Mouse (Mus musculus): Measurements from ENCODE around the gene Bad.
A peak's percentile ranks its signal among the peaks of the same experiment; 100 is the strongest.
"Not testable (repeated sequence)": the region's sequence is repeated elsewhere in the genome, so short reads cannot be mapped to it uniquely, and the experiment has no call there.

Bad gene

DNA sequence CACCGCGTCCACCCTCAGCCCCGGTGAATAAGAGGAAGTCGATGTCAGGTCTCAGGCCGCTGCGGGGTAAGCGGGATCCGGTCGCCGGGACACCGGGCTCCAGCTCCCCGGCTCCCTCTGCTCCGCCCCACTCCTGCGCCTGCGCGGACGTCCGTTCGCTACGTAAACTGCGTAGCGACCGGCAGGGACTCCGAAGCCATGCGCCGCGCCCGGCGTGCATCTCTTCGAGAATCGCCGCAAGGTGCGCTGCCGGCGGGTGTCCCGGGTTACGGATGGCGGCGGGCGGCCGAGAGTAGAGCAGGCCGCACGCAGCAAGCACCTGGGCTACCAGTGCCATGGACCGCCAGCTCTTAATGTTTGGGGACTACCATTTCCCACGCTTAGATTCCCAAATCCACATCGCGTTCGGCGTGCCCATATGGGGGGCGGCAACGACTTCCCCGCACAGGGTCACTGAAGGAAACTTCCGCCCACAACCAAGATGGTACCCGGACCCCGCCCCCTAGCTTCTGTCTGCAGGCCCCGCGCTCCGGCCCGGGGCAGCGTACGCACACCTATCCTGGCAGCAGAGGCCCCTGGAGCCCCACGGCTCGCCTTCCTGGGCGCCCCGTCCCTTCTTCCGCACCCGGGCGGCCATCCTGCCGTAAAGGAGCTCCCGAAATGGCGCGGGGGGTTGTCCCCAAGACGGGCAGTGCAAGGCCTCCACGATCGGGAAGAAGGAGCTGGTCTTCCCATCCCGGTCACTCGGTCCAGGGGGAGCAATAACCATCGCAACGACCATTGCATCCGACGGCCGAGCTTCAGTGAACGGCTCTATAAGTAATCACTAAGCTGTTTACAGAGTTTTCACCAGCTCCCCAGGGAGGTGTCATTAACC is at the start of gene Bad:
Bad (plus strand) TSS at position 490 of the 877 bp plus-strand sequence.
- DNase-seq (ENCODE audit: inconsistent ontology term): peak; percentile 95

DNA sequence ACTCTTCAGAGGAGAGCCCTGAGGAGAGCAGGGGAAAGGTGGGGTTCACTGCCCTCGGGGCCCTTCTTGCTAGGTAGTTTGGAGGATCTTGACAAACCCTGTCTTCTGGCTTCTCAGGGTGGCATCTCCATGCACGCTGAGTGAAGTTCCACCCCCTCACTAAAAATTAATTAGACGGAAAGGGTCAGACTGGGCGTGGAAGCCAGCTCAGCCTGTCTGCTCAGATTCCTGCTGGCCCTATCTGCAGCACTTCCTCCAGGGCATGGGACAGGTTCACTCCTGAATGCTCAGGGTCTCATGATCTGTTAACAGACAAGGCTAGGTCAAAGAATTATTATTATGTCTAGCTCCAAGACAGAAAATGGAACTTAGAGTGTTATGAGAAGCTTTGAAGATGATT is 49.1 kb upstream of the Bad start:
- no peak for DNase-seq (ENCODE audit: inconsistent ontology term)

DNA sequence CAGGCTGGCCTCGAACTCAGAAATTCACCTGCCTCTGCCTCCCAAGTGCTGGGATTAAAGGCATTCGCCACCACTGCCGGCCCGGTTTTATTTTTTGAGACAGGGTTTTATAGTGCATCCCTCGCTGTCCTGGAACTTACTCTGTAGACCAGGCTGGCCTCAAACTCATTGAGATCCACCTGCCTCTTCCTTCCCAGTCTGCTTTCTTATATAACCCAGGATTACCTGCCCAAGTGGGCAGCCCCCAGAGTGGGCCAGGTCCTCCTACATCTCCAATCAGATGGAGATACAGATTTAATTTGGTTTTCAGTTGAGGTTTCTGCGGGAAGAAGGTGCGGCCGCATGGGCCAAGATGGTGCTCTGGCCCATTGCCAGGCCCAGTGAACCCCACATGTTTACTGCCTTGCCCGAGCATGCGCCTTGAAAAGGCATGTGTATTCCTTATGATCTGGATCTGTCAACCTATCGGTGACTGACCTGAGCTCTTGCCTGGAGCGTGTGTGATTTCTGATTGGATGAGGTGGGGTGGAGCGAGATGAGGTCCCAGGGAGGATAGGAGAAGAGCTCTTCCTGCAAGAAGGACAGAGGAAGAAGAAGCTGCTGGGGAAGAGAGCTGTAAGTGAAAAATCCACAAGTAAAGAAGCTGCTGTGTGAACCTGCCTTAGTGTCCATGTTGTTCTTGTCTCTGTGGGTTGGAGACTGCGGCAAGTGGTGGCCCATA is 47.8 kb upstream of the Bad start:
- no peak for DNase-seq (ENCODE audit: inconsistent ontology term)

DNA sequence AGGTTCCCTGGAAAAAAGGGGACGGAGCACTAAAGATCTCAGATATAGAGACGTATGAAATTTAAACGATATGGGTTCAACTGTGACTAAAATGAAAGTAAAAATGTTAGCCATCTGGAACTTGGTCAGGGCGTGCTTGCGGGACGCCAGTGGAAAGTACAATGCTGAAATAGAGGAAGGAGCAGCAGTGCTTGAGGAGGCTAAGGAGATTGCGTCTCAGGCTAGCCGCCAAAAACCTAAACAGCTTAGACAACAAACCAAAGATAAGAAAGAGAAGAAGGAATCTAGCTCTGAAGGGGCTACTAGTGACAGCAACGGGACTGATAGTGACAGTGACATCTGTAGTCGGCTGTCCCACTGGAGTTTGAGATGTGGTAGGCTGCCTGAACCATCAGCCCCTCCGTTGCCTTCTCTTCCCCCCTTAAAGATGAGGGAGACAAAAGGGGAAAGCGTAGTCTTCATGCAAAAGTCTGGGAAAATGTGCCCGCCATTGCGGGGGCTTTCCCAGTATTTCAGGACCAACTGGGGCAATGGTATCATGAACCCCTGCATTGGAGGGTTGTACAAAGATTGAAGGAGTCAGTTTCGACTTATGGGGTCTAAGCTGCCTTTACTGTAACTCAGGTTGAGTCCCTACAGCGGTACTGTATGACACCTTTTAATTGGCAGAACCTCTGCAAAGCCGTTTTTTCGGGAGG is 45.9 kb upstream of the Bad start:
- not testable (repeated sequence) for DNase-seq (ENCODE audit: inconsistent ontology term)

DNA sequence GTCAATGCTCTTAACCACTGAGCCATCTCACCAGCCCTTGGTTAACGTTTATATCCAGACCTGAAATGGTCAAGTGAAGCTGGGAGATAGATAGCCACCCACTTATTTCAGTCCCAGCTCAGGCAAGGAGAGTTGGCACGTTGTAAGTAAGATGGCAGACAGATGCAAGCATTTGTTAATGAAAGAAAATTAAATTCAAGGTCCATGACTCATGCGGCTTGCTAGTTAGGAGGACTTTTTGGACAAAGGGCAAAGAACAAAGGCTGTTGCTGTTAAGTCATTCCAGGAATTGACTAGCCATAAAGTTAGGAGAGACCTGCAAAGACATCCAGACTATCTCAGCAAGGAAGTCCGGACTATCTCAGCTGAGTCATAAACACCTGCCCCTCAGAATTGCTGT is 42.0 kb upstream of the Bad start:
- peak; percentile 31 for DNase-seq (ENCODE audit: inconsistent ontology term)

DNA sequence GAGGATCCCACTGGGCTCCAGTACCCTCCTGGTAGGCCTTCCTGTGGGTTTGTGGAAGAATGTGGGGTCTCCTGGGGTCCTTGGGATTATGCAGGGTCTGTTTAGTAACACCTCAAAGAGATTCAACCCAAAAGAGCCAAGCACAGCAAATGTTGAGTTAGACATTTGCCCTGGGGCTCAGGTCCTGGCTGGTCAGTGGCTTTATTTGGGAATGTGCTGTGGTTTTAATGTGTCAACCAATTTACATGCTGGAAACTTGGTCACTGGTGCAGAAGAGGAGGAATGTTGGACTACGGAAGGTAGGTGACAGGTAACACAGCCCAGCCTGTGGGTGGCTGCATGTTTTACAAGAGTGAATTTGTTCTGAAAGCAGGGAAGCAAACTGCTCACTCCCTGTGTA is 38.6 kb upstream of the Bad start:
- DNase-seq (ENCODE audit: inconsistent ontology term): no peak

DNA sequence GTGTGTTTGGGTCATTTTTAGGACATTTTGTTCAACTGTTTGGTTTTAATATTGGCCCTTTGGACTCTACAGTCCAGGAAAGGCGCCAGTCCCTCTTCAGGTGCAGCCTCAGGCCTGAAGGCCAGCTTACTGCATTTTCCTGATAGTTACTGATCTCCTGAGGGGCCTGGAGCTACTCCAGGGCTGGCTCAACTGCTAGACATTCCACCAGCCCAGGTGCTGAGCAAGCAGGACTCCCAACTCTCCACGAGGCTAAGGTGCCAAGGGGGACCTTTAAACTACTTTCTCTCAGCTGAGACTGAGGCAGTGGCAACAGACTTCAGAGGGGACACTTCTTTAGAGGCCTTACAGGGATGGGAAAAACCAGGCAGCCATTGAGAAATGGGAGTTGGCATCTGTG is 36.8 kb upstream of the Bad start:
- DNase-seq (ENCODE audit: inconsistent ontology term): no peak

DNA sequence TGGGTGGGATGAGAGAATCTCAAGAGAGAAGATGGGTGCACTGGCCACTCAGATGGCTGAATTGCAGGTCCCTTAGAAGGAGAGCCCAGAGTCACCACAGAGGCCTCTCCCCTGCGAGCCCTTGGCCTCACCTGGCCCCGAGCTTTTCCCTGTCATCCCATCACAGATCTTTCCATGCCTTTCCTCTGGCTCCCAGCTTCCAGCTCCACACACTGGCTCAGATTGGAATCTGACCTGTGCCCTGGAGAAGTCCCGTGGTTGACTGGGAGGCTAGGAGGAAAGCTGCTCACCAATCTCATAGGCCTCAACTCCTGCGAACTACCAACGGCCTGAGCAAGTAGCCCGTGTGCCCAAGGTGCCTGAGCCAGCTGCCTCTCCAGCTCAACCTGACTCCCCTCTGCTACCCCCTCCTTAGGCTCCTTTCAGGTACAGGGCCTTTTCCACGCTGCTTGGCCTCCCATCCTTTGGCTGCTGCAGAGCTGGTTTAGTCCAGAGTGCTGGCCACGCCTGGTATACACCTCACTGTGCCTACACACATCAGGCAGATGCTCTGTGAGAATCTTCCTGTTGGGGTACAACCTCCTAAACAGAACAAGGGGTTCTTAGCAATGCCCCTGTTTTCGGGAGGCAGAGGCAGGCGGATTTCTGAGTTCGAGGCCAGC is 36.0 kb upstream of the Bad start:
- no peak for DNase-seq (ENCODE audit: inconsistent ontology term)

DNA sequence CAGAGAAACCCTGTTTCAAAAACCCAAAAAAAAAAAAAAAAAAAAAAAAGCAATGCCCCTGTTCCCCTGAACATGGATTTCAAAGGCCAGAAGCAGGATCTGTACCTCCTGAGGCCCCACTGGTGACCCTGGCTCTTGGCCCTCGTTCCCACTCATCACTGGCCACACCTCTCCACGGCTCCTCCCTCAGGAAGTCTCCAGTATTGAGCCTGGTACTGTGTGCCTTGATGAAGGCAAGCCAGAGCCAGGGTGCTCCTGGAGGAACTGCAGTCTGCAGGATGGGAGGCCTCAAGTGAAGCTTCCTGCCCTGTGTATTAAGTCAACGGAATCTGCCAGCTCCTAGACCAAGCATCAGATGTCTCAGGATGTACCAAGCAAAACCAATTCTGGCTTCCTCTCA is 35.5 kb upstream of the Bad start:
- DNase-seq (ENCODE audit: inconsistent ontology term): no peak

DNA sequence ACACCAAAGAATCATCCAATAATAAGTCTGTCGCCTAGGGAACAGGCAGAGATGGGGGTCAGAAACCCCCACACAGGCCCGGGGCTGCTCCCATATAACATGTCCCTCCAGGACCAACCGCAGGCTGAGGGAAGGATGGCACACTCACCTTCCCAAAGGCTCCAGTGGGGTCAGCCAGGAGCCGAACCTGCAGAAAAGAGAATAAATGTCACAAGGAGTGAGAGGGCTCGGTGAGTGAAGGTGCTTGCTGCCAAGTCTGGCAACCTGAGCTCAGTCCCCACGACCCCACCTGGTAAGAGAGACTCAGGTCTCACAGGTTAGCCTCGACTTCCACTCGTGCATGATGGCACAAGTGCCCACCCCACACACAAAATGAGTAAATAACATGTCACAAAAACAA is 34.6 kb upstream of the Bad start:
- DNase-seq (ENCODE audit: inconsistent ontology term): no peak

DNA sequence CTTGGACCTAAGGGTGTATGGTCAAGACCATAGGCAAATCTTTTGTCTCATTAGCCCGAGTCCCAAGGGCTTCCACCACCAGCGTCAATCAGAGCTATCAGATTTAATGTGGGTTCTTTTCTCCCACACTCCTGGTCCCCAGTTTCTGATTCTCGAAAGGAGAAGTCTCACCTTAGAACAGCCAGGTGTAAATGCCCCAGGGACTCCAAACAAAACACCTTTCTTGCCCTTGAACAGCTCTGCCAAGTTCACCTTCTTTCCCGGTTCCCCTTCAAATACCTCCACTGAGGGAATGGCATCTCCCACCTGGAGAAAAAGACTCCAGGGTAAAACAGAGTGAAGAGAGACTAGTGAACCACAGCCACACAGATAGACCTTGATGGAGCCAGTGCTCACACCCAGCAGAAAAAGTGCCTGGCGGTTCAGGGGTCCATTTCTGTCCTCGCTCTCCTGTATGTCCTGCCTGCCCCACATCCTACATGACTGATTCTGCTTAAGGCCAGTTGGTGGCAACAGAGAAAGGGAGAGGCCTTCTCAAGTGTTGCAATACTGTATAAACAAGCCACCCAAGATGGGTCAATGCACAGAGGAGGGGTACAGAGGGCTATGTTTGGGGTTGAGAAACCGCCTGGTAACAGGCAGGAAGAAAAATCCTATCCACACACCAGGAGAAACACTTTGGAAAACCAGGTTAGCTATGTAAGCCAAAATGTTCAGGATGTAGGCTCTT is 33.7 kb upstream of the Bad start:
- DNase-seq (ENCODE audit: inconsistent ontology term): no peak

DNA sequence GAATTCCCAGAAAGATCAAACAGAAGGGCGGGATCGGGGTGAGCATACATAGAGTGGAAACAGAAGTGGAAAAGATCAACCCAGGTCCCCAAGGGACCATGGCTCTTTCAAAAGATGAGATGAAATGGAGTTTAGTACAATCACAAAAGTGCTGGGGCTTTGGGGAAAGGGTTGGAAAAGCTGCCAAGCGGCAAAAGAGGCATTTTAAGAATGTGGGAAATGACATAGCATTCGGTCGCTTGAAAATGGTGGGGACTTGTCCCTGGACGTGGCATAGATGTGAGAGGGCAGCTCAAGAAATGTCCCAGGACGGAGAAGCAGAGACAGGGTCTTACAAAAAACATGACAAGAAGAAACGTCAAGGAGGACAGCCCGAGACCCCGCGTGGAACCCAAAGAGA is 32.6 kb upstream of the Bad start:
- peak; percentile 68 for DNase-seq (ENCODE audit: inconsistent ontology term)

DNA sequence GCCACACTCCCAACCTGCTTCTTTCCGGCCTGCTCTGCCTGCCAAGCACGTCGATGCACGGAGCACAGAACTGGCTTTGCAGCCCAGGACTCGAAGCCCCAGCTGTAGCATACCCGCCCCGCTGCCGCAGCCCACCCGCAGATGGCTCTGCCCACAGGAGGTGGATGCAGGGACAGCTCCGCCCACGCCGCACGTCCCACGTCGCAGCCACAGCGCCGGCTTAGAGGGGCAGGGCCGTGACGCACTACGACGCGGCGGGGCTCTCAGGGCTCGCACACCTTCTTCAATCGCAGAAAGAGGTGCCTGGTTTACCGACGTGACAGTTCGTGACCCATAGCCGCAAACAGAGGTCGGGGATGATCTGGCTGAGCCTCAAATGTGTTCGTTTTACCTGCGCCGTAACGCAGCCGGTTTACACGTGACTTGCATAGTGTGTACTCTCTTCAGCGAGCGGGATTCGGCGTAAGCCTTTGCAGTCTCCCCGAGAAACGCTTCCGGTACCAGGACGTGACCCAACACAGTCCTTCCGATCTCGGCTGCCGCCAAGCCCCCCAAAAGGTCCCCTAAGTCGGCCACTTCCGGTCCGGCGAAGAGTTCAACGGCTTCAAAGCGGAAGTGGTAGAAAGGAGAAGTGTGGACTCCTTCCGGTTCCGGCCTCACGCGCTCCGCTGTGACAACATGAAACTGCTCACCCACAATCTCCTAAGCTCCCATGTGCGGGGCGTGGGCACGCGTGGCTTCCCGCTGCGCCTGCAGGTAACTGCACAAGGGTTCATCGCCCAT is 32.0 kb upstream of the Bad start, which contains the start of the genes Trmt112 and Prdx5:
Trmt112 (plus strand) TSS at position 192 of the 783 bp plus-strand sequence.
Prdx5 (minus strand) TSS at position 600 of the 783 bp plus-strand sequence.
- DNase-seq (ENCODE audit: inconsistent ontology term): peak; percentile 97

DNA sequence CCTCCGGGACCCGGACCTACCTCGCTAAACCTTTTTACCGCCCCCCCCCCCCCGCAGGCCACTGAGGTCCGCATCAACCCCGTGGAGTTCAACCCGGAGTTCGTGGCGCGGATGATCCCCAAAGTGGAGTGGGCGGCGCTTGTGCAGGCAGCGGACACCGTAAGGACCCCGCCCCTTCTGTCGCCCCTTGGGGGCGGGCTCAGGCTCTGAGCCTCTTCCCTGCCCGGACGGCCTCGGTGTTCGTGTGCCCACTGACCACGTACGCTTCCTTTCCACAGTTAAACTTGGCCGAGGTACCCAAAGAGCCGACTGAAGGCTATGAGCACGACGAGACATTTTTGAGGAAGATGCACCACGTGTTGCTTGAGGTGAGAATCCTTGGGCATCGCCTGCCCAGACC is 31.4 kb upstream of the Bad start:
- peak; percentile 72 for DNase-seq (ENCODE audit: inconsistent ontology term)

DNA sequence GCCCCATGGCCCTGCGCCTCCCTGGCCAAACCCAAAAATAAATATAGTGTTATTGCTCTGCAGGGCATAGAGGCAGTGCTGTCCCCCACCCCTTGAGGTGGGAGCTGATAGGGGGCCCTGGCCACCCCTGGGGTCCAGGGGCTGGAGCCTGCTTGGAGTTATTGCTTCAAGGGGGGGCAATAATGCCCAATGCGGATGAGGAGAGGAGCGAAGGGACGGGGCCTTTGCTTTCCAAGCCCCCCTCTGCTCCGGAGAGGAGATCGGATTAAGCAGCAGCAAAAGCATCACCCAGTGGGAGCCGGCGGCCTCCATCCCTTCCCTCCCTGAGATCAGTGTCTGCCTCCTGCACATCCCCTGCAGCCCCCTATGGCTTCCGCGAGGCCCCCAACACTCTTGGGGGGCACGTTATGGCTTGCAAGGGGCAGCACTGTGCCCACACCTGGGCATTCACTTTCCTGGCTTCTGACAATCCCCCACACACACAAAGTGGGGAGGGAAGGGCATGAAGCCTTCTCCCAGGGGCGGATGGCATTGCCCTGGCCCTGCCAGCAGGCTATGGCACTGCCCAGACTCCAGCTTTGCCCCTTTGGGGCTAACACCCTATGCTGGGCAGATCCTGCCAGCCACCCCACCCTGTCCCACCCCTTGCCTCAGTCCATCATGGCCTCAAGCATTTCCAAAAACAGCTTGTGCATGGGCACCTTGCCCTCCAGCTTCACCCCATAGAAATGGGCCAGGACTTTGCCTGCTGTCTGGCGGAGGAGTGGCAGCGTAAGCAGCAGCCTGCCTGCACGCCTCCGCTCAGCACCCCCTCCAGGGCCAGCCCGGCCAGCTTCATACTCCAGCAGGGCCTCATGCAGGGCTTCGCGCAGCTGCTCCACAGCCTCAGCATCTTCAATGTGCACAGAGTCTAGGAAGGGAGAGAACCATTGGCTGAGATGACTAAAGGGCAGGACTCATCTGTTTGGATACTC is 30.3 kb upstream of the Bad start:
- no peak for DNase-seq (ENCODE audit: inconsistent ontology term)

DNA sequence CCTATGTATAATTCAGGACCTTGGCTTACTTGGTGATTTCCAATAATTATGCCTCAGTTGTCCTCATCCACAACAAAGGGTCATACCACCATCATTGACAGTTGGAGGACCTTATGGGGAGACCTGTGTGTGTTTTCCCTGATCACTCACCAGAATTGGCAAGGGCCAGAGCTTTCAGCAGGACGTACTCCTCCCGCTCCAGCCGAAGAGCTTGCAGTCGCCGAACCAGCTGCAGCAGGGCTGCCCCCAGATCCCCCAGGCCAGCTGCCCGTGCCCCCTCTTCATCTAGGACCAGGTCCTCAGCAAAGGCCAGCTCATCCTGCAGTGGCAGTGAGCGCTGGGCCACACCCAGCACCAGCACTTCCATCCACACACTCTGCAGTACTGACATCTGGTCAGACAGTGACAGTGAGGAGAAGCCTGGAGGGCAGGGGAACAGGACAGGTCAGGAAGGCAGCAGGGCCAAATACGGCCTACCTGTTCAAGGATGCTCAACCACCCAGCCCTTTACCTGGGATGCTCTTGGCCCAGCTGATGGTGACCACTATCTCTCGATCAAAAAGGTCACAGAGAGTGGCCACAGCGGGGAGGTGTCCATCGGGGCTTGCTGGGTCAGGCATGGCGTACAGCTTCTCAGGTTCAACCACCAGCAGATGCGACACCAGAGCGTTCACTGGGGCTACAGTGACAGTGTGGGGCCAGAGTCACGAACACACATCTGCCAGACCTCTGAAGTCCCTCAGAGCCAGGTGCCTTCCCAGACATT is 29.3 kb upstream of the Bad start:
- no peak for DNase-seq (ENCODE audit: inconsistent ontology term)

DNA sequence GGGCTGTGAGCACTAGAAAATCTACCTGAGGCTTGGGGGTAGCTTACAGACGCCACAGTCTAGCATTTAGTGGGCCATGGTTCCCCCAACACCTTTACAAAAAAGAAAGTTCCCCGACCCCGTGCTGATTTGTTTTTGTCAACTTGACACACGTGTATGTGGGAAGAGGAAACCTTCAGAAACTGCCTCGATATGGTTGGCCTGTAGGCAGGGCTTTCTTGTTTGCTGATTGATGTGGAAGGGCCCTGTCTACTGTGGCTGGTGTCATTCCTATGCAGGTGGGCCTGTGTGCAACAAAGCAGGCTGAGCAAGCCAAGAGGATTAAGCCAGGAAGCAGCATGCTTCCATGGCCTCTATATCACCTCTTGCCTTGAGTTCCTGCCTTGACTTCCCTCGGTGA is 28.6 kb upstream of the Bad start:
- no peak for DNase-seq (ENCODE audit: inconsistent ontology term)

DNA sequence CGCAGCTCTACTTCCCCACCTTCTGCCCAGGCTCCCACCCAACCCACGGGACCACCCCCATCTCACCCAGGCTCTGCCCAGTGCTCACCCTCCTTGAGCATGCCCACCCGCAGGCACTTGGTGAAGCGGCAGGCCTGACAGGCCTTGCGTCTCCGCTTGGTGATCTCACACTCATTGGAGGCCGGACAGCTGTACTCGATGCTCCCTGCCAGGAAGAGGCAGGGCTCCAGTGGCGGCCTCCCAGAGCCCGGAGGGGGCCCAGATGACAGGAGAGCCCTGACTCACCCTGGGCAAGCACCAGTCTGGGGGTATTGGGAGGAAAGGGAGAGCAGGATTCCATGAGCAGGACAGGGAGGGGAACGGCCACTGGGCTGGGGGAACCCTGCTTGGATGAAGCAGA is 27.7 kb upstream of the Bad start:
- no peak for DNase-seq (ENCODE audit: inconsistent ontology term)
